Mouse (Mus musculus): ENCODE measurements around the gene Nsf. TPM values are rescaled to one million over a fixed set of nuclear protein-coding genes. Genes with fewer than 3 reads are reported as not detected.
A peak's percentile ranks its signal among the peaks of the same experiment; 100 is the strongest.

The Nsf gene
- polyA plus RNA-seq, 1 experiment from 2014 or later, result 54.4 TPM

GRCm38 (mm10) chr11:103937451-103937850 lies 16.4 kb downstream of the Nsf start:
- Histone ChIP-seq H3K4me3 (no peak overlapping the region), H3K4me1 (peaks cover 10% of the 10 kb centered on the region; the same call in 1 of the 2 replicates), H3K36me3 (replicated peaks) (peaks cover 14% of the 10 kb centered on the region; the same call in 1 of the 2 replicates), H3K9me3 (no peaks in the 10 kb centered on the region), H3K27me3 (replicated peaks; ENCODE audit: low read depth, poor library complexity, severe bottlenecking) (no peaks in the 10 kb centered on the region), H3K27ac (replicated peaks) (no peak overlapping the region)
- 90% methylated on average over 9 of the region's 9 CpGs for WGBS
- DNase-seq (ENCODE audit: low spot score), result no peak

GRCm38 (mm10) chr11:103935717-103936116 lies 18.1 kb downstream of the Nsf start:
- H3K27me3 ChIP-seq (replicated peaks; ENCODE audit: low read depth, poor library complexity, severe bottlenecking), result no peaks in the 10 kb centered on the region
- 57% methylated on average over 2 of the region's 2 CpGs for WGBS
- no peaks in the 10 kb centered on the region for H3K9me3 ChIP-seq
- no peak for DNase-seq (ENCODE audit: low spot score)
- peaks cover 10% of the 10 kb centered on the region; the same call in 1 of the 2 replicates for H3K4me1 ChIP-seq
- H3K36me3 ChIP-seq (replicated peaks), result peaks cover 8% of the 10 kb centered on the region; the same call in 1 of the 2 replicates
- no peak overlapping the region for H3K27ac ChIP-seq (replicated peaks)
- H3K4me3 ChIP-seq, result no peak overlapping the region

DNA sequence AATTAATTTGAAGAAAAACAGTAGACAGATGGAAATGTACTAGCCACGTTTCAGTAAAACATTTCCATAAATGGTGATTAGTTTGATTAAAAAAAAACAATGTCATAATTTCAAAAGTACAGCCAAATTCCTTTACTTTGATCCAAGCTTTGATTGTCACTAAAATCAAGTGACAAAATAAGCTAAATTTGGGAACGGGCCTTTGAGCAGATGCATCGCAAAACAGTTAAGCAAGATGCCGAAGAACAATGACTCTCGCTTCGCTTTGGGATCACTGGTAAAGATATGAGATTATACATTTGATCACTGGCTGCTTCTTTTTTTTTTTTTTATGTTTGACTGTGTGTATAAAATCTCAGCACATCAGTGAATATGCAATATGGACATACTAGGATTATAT lies 20.0 kb downstream of the Nsf start:
- peaks cover 12% of the 10 kb centered on the region for H3K36me3 ChIP-seq (replicated peaks)
- no peak overlapping the region for H3K4me3 ChIP-seq
- DNase-seq (ENCODE audit: low spot score), result no peak

DNA sequence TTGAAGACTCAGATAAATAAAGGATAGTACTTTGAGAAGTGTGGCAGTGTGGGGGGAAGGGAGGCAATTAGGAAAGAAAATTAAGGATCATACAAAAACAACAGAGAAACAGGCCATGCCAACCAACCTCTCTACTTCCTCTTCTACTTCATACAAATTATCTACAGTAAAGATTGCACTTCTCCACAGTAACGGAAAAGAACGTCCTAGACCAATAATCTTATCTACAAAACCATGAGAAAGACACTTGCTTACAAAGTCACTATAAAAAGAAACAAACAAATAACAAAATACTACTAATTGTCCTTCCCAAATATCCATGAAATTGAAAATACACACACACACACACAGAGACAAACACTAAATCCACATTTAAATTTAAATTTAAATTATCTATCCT lies 29.9 kb downstream of the Nsf start:
- DNase-seq (ENCODE audit: low spot score), result no peak
- Histone ChIP-seq H3K27me3 (replicated peaks; ENCODE audit: low read depth, poor library complexity, severe bottlenecking) (no peaks in the 10 kb centered on the region), H3K4me1 (no peaks in the 10 kb centered on the region), H3K27ac (replicated peaks) (no peak overlapping the region), H3K9me3 (no peaks in the 10 kb centered on the region), H3K36me3 (replicated peaks) (peaks cover 45% of the 10 kb centered on the region), H3K4me3 (no peak overlapping the region)
- 93% methylated on average over 2 of the region's 2 CpGs for WGBS

More for the DNA sequence above, 20.0 kb downstream of the Nsf start:
- H3K27me3 ChIP-seq (replicated peaks; ENCODE audit: low read depth, poor library complexity, severe bottlenecking), result no peaks in the 10 kb centered on the region
- no peak overlapping the region for H3K27ac ChIP-seq (replicated peaks)
- no peaks in the 10 kb centered on the region for H3K9me3 ChIP-seq
- 93% methylated on average over 6 of the region's 6 CpGs for WGBS
- H3K4me1 ChIP-seq, result peaks cover 8% of the 10 kb centered on the region; the same call in 1 of the 2 replicates

GRCm38 (mm10) chr11:103923272-103923671 lies 30.6 kb downstream of the Nsf start:
- Histone ChIP-seq H3K4me1 (no peaks in the 10 kb centered on the region), H3K27me3 (replicated peaks; ENCODE audit: low read depth, poor library complexity, severe bottlenecking) (no peaks in the 10 kb centered on the region), H3K4me3 (no peak overlapping the region), H3K27ac (replicated peaks) (no peak overlapping the region), H3K9me3 (no peaks in the 10 kb centered on the region), H3K36me3 (replicated peaks) (peaks cover 39% of the 10 kb centered on the region)
- 87% methylated on average over 4 of the region's 4 CpGs for WGBS
- DNase-seq (ENCODE audit: low spot score), result no peak

- peaks cover 38% of the 10 kb centered on the region for H3K36me3 ChIP-seq (replicated peaks)
- H3K4me3 ChIP-seq, result no peak overlapping the region
- H3K27ac ChIP-seq (replicated peaks), result no peak overlapping the region
- WGBS, result 92% methylated on average over 10 of the region's 10 CpGs
- no peaks in the 10 kb centered on the region for H3K4me1 ChIP-seq
- H3K9me3 ChIP-seq, result no peaks in the 10 kb centered on the region
- no peaks in the 10 kb centered on the region for H3K27me3 ChIP-seq (replicated peaks; ENCODE audit: low read depth, poor library complexity, severe bottlenecking)
- no peak for DNase-seq (ENCODE audit: low spot score)
These were observed 31.0 kb downstream of the Nsf start for GRCm38 (mm10) chr11:103922812-103923211.

- Histone ChIP-seq H3K36me3 (replicated peaks) (peaks cover 32% of the 10 kb centered on the region), H3K9me3 (no peaks in the 10 kb centered on the region), H3K27ac (replicated peaks) (no peak overlapping the region), H3K4me1 (no peaks in the 10 kb centered on the region), H3K27me3 (replicated peaks; ENCODE audit: low read depth, poor library complexity, severe bottlenecking) (no peaks in the 10 kb centered on the region), H3K4me3 (no peak overlapping the region)
- DNase-seq (ENCODE audit: low spot score), result peak; percentile 67
- 70% methylated on average over 5 of the region's 5 CpGs for WGBS
These were observed 33.2 kb downstream of the Nsf start for GRCm38 (mm10) chr11:103920665-103921064.

- no peaks in the 10 kb centered on the region for H3K4me1 ChIP-seq
- DNase-seq (ENCODE audit: low spot score), result no peak
- 84% methylated on average over 7 of the region's 7 CpGs for WGBS
- H3K27me3 ChIP-seq (replicated peaks; ENCODE audit: low read depth, poor library complexity, severe bottlenecking), result no peaks in the 10 kb centered on the region
- no peak overlapping the region for H3K27ac ChIP-seq (replicated peaks)
- H3K36me3 ChIP-seq (replicated peaks), result peaks cover 46% of the 10 kb centered on the region
- H3K4me3 ChIP-seq, result no peak overlapping the region
- no peaks in the 10 kb centered on the region for H3K9me3 ChIP-seq
These were observed 37.0 kb downstream of the Nsf start for GRCm38 (mm10) chr11:103916807-103917206.

GRCm38 (mm10) chr11:103915686-103916085 lies 38.2 kb downstream of the Nsf start:
- no peak overlapping the region for H3K4me3 ChIP-seq
- no peaks in the 10 kb centered on the region for H3K4me1 ChIP-seq
- DNase-seq (ENCODE audit: low spot score), result no peak
- peaks cover 45% of the 10 kb centered on the region for H3K36me3 ChIP-seq (replicated peaks)
- WGBS, result 93% methylated on average over 9 of the region's 9 CpGs
- no peak overlapping the region for H3K27ac ChIP-seq (replicated peaks)
- no peaks in the 10 kb centered on the region for H3K9me3 ChIP-seq
- H3K27me3 ChIP-seq (replicated peaks; ENCODE audit: low read depth, poor library complexity, severe bottlenecking), result no peaks in the 10 kb centered on the region

DNA sequence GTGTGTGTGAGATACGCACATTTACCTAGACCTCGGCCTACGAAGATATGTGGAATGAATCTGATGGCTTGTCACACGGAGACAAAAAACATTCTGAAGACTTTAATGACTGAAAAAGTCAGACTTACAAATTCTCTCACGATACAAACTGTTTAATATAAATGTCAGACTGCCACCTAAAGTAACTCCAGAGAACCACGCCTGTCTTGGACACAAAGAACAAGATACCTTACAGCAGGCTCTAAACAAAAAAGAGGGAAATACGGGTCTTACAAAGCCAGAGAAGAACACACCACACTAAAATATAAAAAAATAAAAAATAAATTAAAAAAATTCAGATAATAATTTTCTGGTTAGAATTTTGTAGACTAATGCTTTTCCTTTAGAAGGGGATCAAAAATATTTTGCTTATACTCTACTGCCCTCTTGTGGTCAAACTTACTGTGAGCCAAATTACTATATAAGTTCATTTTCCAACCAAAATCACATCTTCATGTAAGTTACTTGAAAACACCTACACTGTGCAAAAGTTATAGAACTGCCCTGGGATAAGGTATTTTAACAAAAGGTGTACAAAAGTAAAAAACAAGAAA lies 42.8 kb downstream of the Nsf start:
- H3K4me1 ChIP-seq, result no peaks in the 10 kb centered on the region
- H3K9me3 ChIP-seq, result no peaks in the 10 kb centered on the region
- H3K36me3 ChIP-seq (replicated peaks), result peaks cover 71% of the 10 kb centered on the region
- no peak for DNase-seq (ENCODE audit: low spot score)
- no peaks in the 10 kb centered on the region for H3K27me3 ChIP-seq (replicated peaks; ENCODE audit: low read depth, poor library complexity, severe bottlenecking)
- WGBS, result 71% methylated on average over 7 of the region's 7 CpGs
- H3K27ac ChIP-seq (replicated peaks), result no peak overlapping the region
- no peak overlapping the region for H3K4me3 ChIP-seq

- WGBS, result 93% methylated on average over 11 of the region's 11 CpGs
- peaks cover 65% of the 10 kb centered on the region for H3K36me3 ChIP-seq (replicated peaks)
- H3K4me3 ChIP-seq, result no peak overlapping the region
- H3K9me3 ChIP-seq, result no peaks in the 10 kb centered on the region
- H3K27me3 ChIP-seq (replicated peaks; ENCODE audit: low read depth, poor library complexity, severe bottlenecking), result no peaks in the 10 kb centered on the region
- no peaks in the 10 kb centered on the region for H3K4me1 ChIP-seq
- H3K27ac ChIP-seq (replicated peaks), result no peak overlapping the region
- no peak for DNase-seq (ENCODE audit: low spot score)
These were observed 43.3 kb downstream of the Nsf start for GRCm38 (mm10) chr11:103910531-103910930.

- peaks cover 58% of the 10 kb centered on the region for H3K36me3 ChIP-seq (replicated peaks)
- H3K27ac ChIP-seq (replicated peaks), result no peak overlapping the region
- no peaks in the 10 kb centered on the region for H3K9me3 ChIP-seq
- no peak overlapping the region for H3K4me3 ChIP-seq
- WGBS, result 92% methylated on average over 11 of the region's 11 CpGs
- H3K27me3 ChIP-seq (replicated peaks; ENCODE audit: low read depth, poor library complexity, severe bottlenecking), result no peaks in the 10 kb centered on the region
- H3K4me1 ChIP-seq, result no peaks in the 10 kb centered on the region
- no peak for DNase-seq (ENCODE audit: low spot score)
These were observed 44.0 kb downstream of the Nsf start for GRCm38 (mm10) chr11:103909809-103910208.

DNA sequence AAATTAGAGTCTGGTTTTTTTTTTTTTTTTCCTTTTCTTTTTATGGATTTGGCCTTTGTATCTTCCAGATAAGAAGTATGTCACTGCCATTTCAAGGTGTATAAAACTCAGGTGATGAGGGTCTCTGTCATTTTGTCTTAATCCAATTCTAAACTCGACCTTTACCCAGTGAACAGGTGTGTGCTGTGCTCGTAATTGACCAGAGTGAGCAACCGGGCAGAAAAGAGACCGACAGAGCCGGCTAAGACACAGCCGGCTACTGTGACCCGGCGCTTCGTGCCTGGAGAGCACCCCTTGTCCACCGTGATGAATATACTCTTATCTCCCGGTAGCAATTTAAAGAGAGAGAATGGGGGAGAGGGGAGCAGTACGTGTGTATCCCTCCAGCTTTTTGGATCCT lies 44.5 kb downstream of the Nsf start:
- no peak for DNase-seq (ENCODE audit: low spot score)
- Histone ChIP-seq H3K4me3 (no peak overlapping the region), H3K9me3 (no peaks in the 10 kb centered on the region), H3K4me1 (no peaks in the 10 kb centered on the region), H3K36me3 (replicated peaks) (peaks cover 54% of the 10 kb centered on the region), H3K27me3 (replicated peaks; ENCODE audit: low read depth, poor library complexity, severe bottlenecking) (no peaks in the 10 kb centered on the region), H3K27ac (replicated peaks) (no peak overlapping the region)
- WGBS, result 88% methylated on average over 12 of the region's 12 CpGs
